Mouse (Mus musculus) ES-Bruce4 (cell line): ENCODE measurements at regions not wholly inside any gene's neighbourhood (a gene's known extent, or its start where the extent isn't known, plus 50 kb on each side); places are given as distances from the start of the nearest gene placed in this dataset.
A peak's percentile ranks its signal among the peaks of the same experiment; 100 is the strongest.

Experiments
- CTCF ChIP-seq: IDR thresholded peaks from one replicate; pipeline ENCODE4 v1.8.1; 2011; ENCODE audit warnings: low read depth, low read length
- EP300 ChIP-seq: IDR thresholded peaks from 2 replicates; pipeline ENCODE4 v1.6.1; 2011; ENCODE audit warnings: low read depth, low read length; ENCODE audit not compliant: insufficient read depth

GRCm38 (mm10) chr4:8005155-8005554, 233.7 kb downstream of the Car8 start:
- TF ChIP-seq CTCF (peak; percentile 3), EP300 (no peak)
